Mouse (Mus musculus) midbrain, embryonic 14.5 days (tissue): ENCODE data around the gene Gm44805. TPM values are rescaled to one million over a fixed set of nuclear protein-coding genes. Genes with fewer than 3 reads are reported as not detected.

ENCODE experiments used
- ATAC-seq: fragments of 200-750 bp; cut with Nextera tagmentation; 2 replicates; pipeline ENCODE4 v1.8.0; 2017; ENCODE audit warnings: moderate number of reproducible peaks, moderate library complexity; ENCODE audit not compliant: low FRiP score, low TSS enrichment
- DNase-seq: peaks from one replicate; pipeline ENCODE4 v3.0.0-alpha.2; 2015
- H3K27ac ChIP-seq: fragments of 300-500 bp; sonication (generic); replicated peaks from 2 replicates; pipeline ENCODE4 v1.5.1; 2014; ENCODE audit warnings: mild to moderate bottlenecking, low read depth, low read length, moderate library complexity
- H3K27me3 ChIP-seq: fragments of 300-500 bp; sonication (generic); 2 replicates; pipeline ENCODE4 v1.6.1; 2014; ENCODE audit warnings: low read length, control low read depth, mixed read lengths; ENCODE audit not compliant: control insufficient read depth, insufficient read depth
- H3K36me3 ChIP-seq: fragments of 300-500 bp; sonication (generic); 2 replicates; pipeline ENCODE4 v1.6.1; 2014; ENCODE audit warnings: low read length, control low read depth; ENCODE audit not compliant: control insufficient read depth, insufficient read depth
- H3K4me1 ChIP-seq: fragments of 300-500 bp; sonication (generic); 2 replicates; pipeline ENCODE4 v1.6.1; 2014; ENCODE audit warnings: mild to moderate bottlenecking, antibody characterized with exemption, low read length, control low read depth; ENCODE audit not compliant: control insufficient read depth, insufficient read depth
- H3K4me2 ChIP-seq: fragments of 300-500 bp; sonication (generic); 2 replicates; pipeline ENCODE4 v1.6.1; 2014; ENCODE audit warnings: mild to moderate bottlenecking, low read length, moderate library complexity
- H3K4me3 ChIP-seq: fragments of 300-500 bp; sonication (generic); replicated peaks from 2 replicates; pipeline ENCODE4 v1.5.1; 2014; ENCODE audit warnings: low read depth, low read length
- H3K9ac ChIP-seq: fragments of 300-500 bp; sonication (generic); replicated peaks from 2 replicates; pipeline ENCODE4 v1.6.1; 2014; ENCODE audit warnings: mild to moderate bottlenecking, low read length, moderate library complexity
- H3K9me3 ChIP-seq: fragments of 300-500 bp; sonication (generic); 2 replicates; pipeline ENCODE4 v1.6.1; 2016; ENCODE audit warnings: low read length, control low read depth, mixed read lengths; ENCODE audit not compliant: control insufficient read depth
- WGBS: fragments of 180-500 bp; shearing (Covaris S2); extraction: QIAGEN DNeasy Blood & Tissue Kit; methylation state at CpG from one replicate; pipeline ENCODE4 v1.1.7; 2014; 5-methylcytosine and 5-hydroxymethylcytosine counted together
- polyA plus RNA-seq: library from polyadenylated mRNA; unstranded; fragments of >200 nt; fragmentation: Nextera tagmentation; extraction: Ambion mirVana; gene quantifications from 2 replicates; pipeline ENCODE4 v1.2.1, GENCODE M21; 2014

Gm44805 gene
- polyA plus RNA-seq, 1 experiment from 2014 or later = not detected

DNA sequence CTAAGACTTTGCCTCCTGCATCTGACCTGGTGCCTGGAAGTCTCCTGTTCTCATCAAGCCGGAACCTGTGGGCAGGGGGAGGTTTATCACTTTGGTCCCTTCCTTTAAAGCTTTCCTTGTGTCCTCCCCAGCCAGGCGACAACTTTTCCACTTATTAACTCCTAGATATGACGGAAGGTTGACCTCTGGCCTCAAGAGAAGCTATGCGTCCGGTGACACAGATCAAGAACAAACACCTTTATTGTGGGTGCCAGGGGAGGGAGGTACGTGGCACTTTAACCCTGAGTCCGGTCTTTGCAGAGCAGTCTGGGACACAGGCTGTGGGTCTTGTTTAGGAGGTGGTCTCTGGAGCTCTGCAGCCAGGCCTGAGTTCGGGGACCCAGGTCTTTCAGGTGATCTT lies 3.4 kb downstream of the Gm44805 start, which contains the start of gene Apoc2:
Gene Apoc2 (minus strand): TSS at position 70 of the 400 bp plus-strand sequence.
- ATAC-seq = no peak

GRCm38 (mm10) chr7:19676662-19677061 lies 4.6 kb downstream of the Gm44805 start:
- Histone ChIP-seq H3K36me3 (no peaks in the 10 kb centered on the region), H3K4me3 (no peak overlapping the region)
- WGBS = 72% methylated on average over 1 of the region's 1 CpGs

More for the DNA sequence above, 3.4 kb downstream of the Gm44805 start, which contains the start of gene Apoc2:
- no peaks in the 10 kb centered on the region for H3K9me3 ChIP-seq
- H3K9ac ChIP-seq = no peak within 1 kb of the TSS
- H3K36me3 ChIP-seq = no peaks in the 10 kb centered on the region
- H3K4me3 ChIP-seq = no peak within 1 kb of the TSS
- H3K27ac ChIP-seq = no peak within 1 kb of the TSS
- H3K4me2 ChIP-seq = no peak within 1 kb of the TSS
- DNase-seq = no peak
- WGBS = 79% methylated on average over 8 of the region's 8 CpGs
- no peaks in the 10 kb centered on the region for H3K4me1 ChIP-seq
- H3K27me3 ChIP-seq = no peaks in the 10 kb centered on the region

DNA sequence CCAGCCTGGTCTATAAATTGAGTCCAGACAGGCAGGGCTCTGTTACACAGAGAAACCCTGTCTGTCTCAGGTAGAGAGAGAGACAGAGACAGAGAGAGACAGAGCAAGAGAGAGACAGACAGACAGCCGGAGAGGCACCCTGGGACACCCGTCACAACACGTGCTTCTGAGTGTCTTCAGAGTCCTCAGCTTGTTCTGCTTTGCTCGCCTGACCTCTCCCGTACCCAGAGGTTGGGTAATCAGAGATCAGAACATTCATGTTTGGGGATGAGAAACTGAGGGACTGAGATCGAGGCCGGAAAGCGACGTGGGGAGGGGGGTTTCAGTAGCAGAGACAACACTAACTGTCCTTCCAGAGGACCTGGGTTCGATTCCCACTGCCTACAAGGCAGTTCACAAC lies 5.4 kb downstream of the Gm44805 start:
- WGBS = 81% methylated on average over 10 of the region's 10 CpGs
- DNase-seq = no peak
- no peak for ATAC-seq

More at GRCm38 (mm10) chr7:19676662-19677061, 4.6 kb downstream of the Gm44805 start:
- Histone ChIP-seq H3K27ac (no peak overlapping the region), H3K9me3 (no peaks in the 10 kb centered on the region), H3K4me2 (no peak overlapping the region), H3K4me1 (no peaks in the 10 kb centered on the region), H3K9ac (no peak overlapping the region), H3K27me3 (no peaks in the 10 kb centered on the region)
- ATAC-seq = no peak
- DNase-seq = no peak

DNA sequence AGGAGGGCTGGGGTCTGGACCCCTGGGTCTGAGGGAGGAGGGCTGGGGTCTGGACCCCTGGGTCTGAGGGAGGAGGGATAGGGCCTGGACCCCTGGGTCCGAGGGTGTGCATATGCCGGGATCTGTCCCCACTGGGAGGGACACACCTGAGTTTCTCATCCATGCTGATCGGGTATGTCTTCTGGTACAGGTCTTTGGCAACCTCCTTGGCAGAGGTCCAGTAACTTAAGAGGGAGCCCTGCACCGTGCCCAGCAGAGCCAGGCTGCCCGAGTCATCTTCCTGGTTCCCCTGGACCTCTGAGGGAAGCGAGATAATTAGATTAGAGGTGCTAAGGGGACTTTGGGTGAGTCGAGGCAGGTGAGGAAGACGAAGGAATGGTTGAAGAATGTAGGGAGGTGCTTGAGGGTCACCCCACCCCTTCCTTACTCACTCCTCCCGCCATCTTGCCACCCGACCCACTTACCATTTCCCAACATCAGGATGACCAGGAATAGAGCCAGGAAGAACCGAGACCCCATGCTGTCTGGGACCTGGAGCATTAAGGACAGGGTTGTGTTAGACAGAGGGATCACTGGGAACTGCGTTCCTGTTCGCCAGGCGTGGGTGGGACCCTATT lies 8.0 kb downstream of the Gm44805 start:
- H3K4me2 ChIP-seq = no peak overlapping the region
- H3K9me3 ChIP-seq = no peaks in the 10 kb centered on the region
- H3K9ac ChIP-seq = no peak overlapping the region
- no peaks in the 10 kb centered on the region for H3K27me3 ChIP-seq
- no peak for ATAC-seq
- H3K4me1 ChIP-seq = 0 out of 2 replicates have a peak, but pooled peaks cover 2% of the 10 kb centered on the region
- WGBS = 68% methylated on average over 14 of the region's 14 CpGs
- no peak overlapping the region for H3K27ac ChIP-seq
- no peaks in the 10 kb centered on the region for H3K36me3 ChIP-seq
- no peak for DNase-seq
- H3K4me3 ChIP-seq = no peak overlapping the region

More for the DNA sequence above, 5.4 kb downstream of the Gm44805 start:
- Histone ChIP-seq H3K4me1 (no peaks in the 10 kb centered on the region), H3K36me3 (no peaks in the 10 kb centered on the region), H3K4me2 (no peak overlapping the region), H3K27me3 (no peaks in the 10 kb centered on the region), H3K9me3 (no peaks in the 10 kb centered on the region), H3K4me3 (no peak overlapping the region), H3K27ac (no peak overlapping the region), H3K9ac (no peak overlapping the region)

DNA sequence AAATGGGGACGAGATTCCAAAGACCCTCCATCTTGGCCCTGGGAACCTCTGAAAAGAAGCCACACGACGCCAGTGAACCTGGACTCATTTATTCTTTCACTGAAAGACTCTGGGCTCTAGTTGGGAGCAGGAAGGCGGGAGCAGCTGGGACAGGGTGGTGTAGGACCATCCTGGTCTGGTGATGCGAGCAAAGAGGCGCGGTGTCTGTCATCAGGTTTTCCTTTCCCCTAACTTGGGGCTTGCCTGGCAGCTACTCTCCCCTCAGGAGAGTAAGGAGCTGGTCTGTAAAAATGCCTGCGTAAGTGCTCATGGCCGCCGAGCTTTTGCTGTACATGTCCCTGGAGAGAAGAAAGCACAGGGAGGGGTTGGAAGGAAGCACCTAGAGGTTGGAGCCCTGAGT lies 9.7 kb downstream of the Gm44805 start:
- no peak for DNase-seq
- Histone ChIP-seq H3K27ac (no peak overlapping the region), H3K36me3 (no peaks in the 10 kb centered on the region), H3K4me1 (0 out of 2 replicates have a peak, but pooled peaks cover 2% of the 10 kb centered on the region), H3K4me3 (no peak overlapping the region), H3K4me2 (no peak overlapping the region), H3K27me3 (no peaks in the 10 kb centered on the region), H3K9me3 (no peaks in the 10 kb centered on the region), H3K9ac (no peak overlapping the region)
- 72% methylated on average over 10 of the region's 10 CpGs for WGBS
- no peak for ATAC-seq

DNA sequence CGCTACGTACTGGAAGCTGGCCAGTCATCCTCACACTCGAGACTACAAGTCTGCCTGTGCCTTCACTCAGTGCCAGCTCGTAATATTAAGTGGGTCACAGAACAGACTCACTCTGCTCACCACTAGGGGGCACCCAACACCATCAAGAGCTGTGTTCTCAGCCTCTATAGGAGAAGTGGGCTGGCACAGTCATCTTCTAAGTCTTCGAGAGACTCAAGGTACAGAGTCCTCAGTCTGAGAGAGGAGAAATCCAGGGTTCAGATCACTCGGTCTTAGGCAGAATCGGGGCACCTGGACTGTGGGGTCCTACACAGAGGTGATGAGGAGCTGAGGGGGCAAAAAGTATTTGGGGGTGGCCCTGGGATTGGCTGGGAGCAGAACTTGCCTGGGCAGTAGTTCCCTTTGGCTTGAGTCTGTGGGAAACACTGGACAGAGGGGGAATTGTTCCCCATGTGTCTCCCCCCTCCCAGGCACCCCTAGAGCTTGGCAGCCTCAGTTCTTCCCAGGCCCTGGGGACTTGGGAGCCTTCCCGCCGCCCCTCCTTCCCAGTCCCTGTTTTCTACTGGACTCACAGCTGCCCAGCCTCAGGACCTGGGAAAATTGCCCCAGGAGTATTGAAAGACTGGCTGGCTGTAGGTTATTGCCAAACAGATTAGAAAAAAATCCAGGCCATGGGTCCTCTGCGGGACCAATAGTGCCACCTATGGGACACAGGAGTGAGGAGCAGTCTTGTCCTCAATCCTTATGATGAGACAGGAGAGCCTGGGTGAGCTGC lies 12.1 kb downstream of the Gm44805 start:
- H3K27me3 ChIP-seq = no peaks in the 10 kb centered on the region
- H3K36me3 ChIP-seq = no peaks in the 10 kb centered on the region
- H3K4me2 ChIP-seq = 0 out of 2 replicates have a peak overlapping the region, but pooled peaks have one; percentile 12
- no peak overlapping the region for H3K4me3 ChIP-seq
- peak; percentile 49 for ATAC-seq
- no peak overlapping the region; the same call in 1 of the 2 replicates for H3K9ac ChIP-seq
- peak; percentile 95 for DNase-seq
- H3K9me3 ChIP-seq = no peaks in the 10 kb centered on the region
- H3K4me1 ChIP-seq = peaks cover 8% of the 10 kb centered on the region
- 5% methylated on average over 10 of the region's 10 CpGs for WGBS
- 0 out of 2 replicates have a peak overlapping the region, but pooled peaks have one; percentile 53 for H3K27ac ChIP-seq

DNA sequence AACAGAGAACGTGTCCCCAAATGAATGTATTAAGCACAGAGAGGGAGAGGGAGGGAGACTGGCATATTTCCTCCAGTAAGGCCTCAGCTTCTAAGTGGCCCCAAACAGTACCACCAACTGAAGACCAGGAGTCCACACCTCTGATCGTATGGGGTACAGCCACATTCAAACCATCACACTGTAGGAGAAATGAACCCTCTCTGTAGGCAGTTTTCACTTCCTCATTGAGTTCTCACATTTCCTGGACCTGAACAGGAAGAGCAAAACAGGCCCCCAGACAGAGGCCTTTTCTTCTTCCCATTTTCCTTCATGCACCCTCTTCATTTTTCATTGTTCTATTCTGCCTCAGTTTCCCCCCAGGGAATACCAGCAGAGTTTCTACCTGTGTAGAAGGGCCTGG lies 13.8 kb downstream of the Gm44805 start:
- Histone ChIP-seq H3K9me3 (no peaks in the 10 kb centered on the region), H3K9ac (no peak overlapping the region), H3K36me3 (no peaks in the 10 kb centered on the region), H3K4me3 (no peak overlapping the region), H3K4me2 (no peak overlapping the region), H3K27ac (no peak overlapping the region), H3K4me1 (peaks cover 21% of the 10 kb centered on the region), H3K27me3 (no peaks in the 10 kb centered on the region)
- DNase-seq = no peak
- WGBS = 83% methylated on average over 2 of the region's 2 CpGs
- no peak for ATAC-seq

DNA sequence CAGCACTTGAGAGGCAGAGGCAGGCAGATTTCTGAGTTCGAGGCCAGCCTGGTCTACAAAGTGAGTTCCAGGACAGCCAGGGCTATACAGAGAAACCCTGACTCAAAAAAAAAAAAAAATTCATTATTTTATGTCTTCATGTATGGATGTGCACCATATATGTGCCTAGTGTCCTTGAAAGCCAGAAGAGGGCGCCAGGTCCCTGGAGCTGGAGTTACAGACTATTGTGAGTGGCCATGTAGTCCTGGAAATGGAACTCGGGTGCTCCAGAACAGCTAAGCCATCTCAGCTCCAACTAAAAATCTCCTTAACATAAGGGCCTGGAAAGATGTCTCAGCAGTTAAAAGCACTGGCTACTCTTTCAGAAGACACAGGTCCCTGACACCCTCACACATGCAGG lies 14.5 kb downstream of the Gm44805 start:
- no peaks in the 10 kb centered on the region for H3K9me3 ChIP-seq
- H3K36me3 ChIP-seq = peaks cover 5% of the 10 kb centered on the region
- H3K4me1 ChIP-seq = peaks cover 22% of the 10 kb centered on the region
- no peak overlapping the region for H3K27ac ChIP-seq
- 67% methylated on average over 3 of the region's 3 CpGs for WGBS
- ATAC-seq = no peak
- H3K4me2 ChIP-seq = no peak overlapping the region
- no peaks in the 10 kb centered on the region for H3K27me3 ChIP-seq
- no peak overlapping the region for H3K9ac ChIP-seq
- no peak overlapping the region for H3K4me3 ChIP-seq
- no peak for DNase-seq
